Mouse (Mus musculus) left cerebral cortex, adult 8-10 months (tissue): Measurements from ENCODE around the gene Cpt1c. TPM values are rescaled to one million over a fixed set of nuclear protein-coding genes. Genes with fewer than 3 reads are reported as not detected.

Experiments used
- DNase-seq, 2 experiments: peaks; one replicate each; pipeline ENCODE4 v3.0.0; 2022; ENCODE audit warnings: low spot score in 2 of 2
- total RNA-seq, 4 experiments: library from RNA; stranded (reverse); gene quantifications; 2 replicates each; pipeline ENCODE4 v1.2.4; 2022

Gene Cpt1c
- total RNA-seq, 4 experiments from 2014 or later: 95.5 to 101 (median 98.3) TPM

GRCm38 (mm10) chr7:44964990-44965389, 9.7 kb downstream of the Cpt1c start:
- no peak for DNase-seq

- DNase-seq: no peak
Observed at GRCm38 (mm10) chr7:44962831-44963230, 11.8 kb downstream of the Cpt1c start.

GRCm38 (mm10) chr7:44962337-44962736, 12.3 kb downstream of the Cpt1c start:
- DNase-seq: no peak

GRCm38 (mm10) chr7:44960512-44960910, 14.1 kb downstream of the Cpt1c start:
- no peak for DNase-seq

- DNase-seq: no peak
Observed at GRCm38 (mm10) chr7:44959874-44960511, 14.7 kb downstream of the Cpt1c start.

GRCm38 (mm10) chr7:44959281-44959680, 15.4 kb downstream of the Cpt1c start:
- DNase-seq: no peak

GRCm38 (mm10) chr7:44958208-44958607, 16.4 kb downstream of the Cpt1c start:
- peak in 1 of 2 experiments; percentile 11 for DNase-seq

GRCm38 (mm10) chr7:44957183-44957835, 17.3 kb downstream of the Cpt1c start:
- no peak for DNase-seq

- no peak for DNase-seq
Observed at GRCm38 (mm10) chr7:44956266-44956665, 18.4 kb downstream of the Cpt1c start.

GRCm38 (mm10) chr7:44955628-44956027, 19.0 kb downstream of the Cpt1c start:
- no peak for DNase-seq

- no peak for DNase-seq
Observed at GRCm38 (mm10) chr7:44954091-44954885, 20.4 kb downstream of the Cpt1c start.

- no peak for DNase-seq
Observed at GRCm38 (mm10) chr7:44953561-44953960, 21.1 kb downstream of the Cpt1c start.

GRCm38 (mm10) chr7:44952611-44953306, 21.9 kb downstream of the Cpt1c start:
- DNase-seq: peak in 1 of 2 experiments; percentile 89

- DNase-seq: no peak
Observed at GRCm38 (mm10) chr7:44951960-44952359, 22.7 kb downstream of the Cpt1c start.

GRCm38 (mm10) chr7:44949922-44950321, 24.7 kb downstream of the Cpt1c start:
- DNase-seq: no peak

GRCm38 (mm10) chr7:44942904-44943303, 31.7 kb downstream of the Cpt1c start, which contains the start of gene Tsks:
Gene Tsks (plus strand): TSS chr7:44943204.
- no peak for DNase-seq

GRCm38 (mm10) chr7:44938680-44939079, 36.0 kb downstream of the Cpt1c start:
- DNase-seq: no peak

GRCm38 (mm10) chr7:44929204-44930151, 45.2 kb downstream of the Cpt1c start, which contains the start of gene Ap2a1:
Gene Ap2a1 (minus strand): TSS chr7:44929496.
- DNase-seq: peak; percentile 95 to 100

GRCm38 (mm10) chr7:44928570-44928969, 46.1 kb downstream of the Cpt1c start:
- DNase-seq: no peak

- no peak for DNase-seq
Observed at GRCm38 (mm10) chr7:44925468-44925867, 49.2 kb downstream of the Cpt1c start.
